Mouse (Mus musculus): ENCODE results near the gene Pacs2.

- no peak for TF ChIP-seq CTCF (IDR thresholded peaks at IDR 0.05)
- no peak for TF ChIP-seq POLR2A (IDR thresholded peaks at IDR 0.05; ENCODE audit: insufficient read depth, low read depth, low read length)
- no peak for TF ChIP-seq EP300 (IDR thresholded peaks at IDR 0.05; ENCODE audit: insufficient read depth, low read depth, low read length)
Observed at GRCm38 (mm10) chr12:113063700-113064099, 49.4 kb downstream of the Pacs2 start.
